Mouse (Mus musculus) spleen, adult 2 months (tissue): ENCODE data around the gene Ccdc88c. TPM values are rescaled to one million over a fixed set of nuclear protein-coding genes. Genes with fewer than 3 reads are reported as not detected.
"Not testable (repeated sequence)": the region's sequence is repeated elsewhere in the genome, so short reads cannot be mapped to it uniquely, and the experiment has no call there.

Experiments used
- DNase-seq, 2 experiments: peaks; one replicate each; pipeline versions ENCODE4 v3.0.0 to v3.0.0-alpha.2; 2012 to 2021; ENCODE audit warnings: low spot score in 2 of 2, low read depth in 1 of 2
- H3K27ac ChIP-seq: fragments of 200-500 bp; 2 replicates; pipeline ENCODE4 v1.5.1; 2012; ENCODE audit warnings: low read length, inconsistent platforms; ENCODE audit not compliant: insufficient read depth
- H3K27me3 ChIP-seq: fragments of 200-500 bp; 2 replicates; pipeline ENCODE4 v1.6.1; 2012; ENCODE audit warnings: mild to moderate bottlenecking, moderate library complexity, low read length, inconsistent platforms; ENCODE audit not compliant: control insufficient read depth, insufficient read depth
- H3K36me3 ChIP-seq: fragments of 200-500 bp; 2 replicates; pipeline ENCODE4 v1.6.1; 2012; ENCODE audit warnings: mild to moderate bottlenecking, low read length, inconsistent platforms; ENCODE audit not compliant: control insufficient read depth, insufficient read depth
- H3K4me1 ChIP-seq: fragments of 200-500 bp; 2 replicates; pipeline ENCODE4 v1.6.1; 2011; ENCODE audit warnings: inconsistent platforms; ENCODE audit not compliant: control insufficient read depth, insufficient read depth, insufficient read length
- H3K4me3 ChIP-seq: fragments of 200-500 bp; 2 replicates; pipeline ENCODE4 v1.5.1; 2011; ENCODE audit warnings: mild to moderate bottlenecking, inconsistent platforms; ENCODE audit not compliant: insufficient read depth, insufficient read length; ENCODE audit errors: extremely low read depth
- CTCF ChIP-seq: fragments of 200-500 bp; IDR thresholded peaks from 2 replicates; pipeline ENCODE4 v1.5.1; 2011; ENCODE audit warnings: mild to moderate bottlenecking, inconsistent platforms; ENCODE audit not compliant: insufficient read depth, insufficient read length, insufficient replicate concordance; ENCODE audit errors: extremely low read depth
- POLR2A ChIP-seq: fragments of 200-500 bp; IDR thresholded peaks from 2 replicates; pipeline ENCODE4 v1.6.1; 2011; ENCODE audit warnings: low read depth, low read length, inconsistent platforms
- WGBS: fragments of 180-500 bp; shearing (Covaris S2); methylation state at CpG from one replicate; pipeline ENCODE4 v1.1.7; 2018; 5-methylcytosine and 5-hydroxymethylcytosine counted together
- polyA plus RNA-seq: library from polyadenylated mRNA; depleted of rRNA; stranded (reverse); fragments of >200 nt; gene quantifications from 2 replicates; pipeline ENCODE4 v1.2.3, GENCODE M21; 2012

Gene Ccdc88c
- polyA plus RNA-seq, 1 experiment: 48.3 TPM

DNA sequence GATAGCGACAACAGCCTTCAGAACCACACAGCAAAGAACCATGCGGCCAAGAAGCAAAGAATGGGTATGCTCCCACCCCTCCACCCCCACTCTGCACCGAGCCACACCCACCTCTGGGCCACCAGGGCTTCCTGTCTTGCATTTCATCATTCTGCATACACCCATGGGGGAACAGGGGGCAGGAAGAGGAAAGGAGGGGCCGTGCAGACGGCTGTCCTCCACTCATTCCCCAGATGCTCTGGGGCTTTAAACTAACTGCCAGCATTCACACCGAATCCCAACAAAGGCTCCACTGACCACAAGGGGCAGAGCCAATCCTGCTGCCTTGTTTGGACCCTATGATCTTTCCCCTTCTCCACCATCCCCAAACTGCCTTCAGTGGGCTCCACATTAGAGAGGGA is 10.9 kb downstream of the Ccdc88c start:
- Histone ChIP-seq H3K4me3 (peak overlapping the region; percentile 46; the same call in 1 of the 2 replicates), H3K4me1 (peaks cover 59% of the 10 kb centered on the region; the same call in 1 of the 2 replicates)

DNA sequence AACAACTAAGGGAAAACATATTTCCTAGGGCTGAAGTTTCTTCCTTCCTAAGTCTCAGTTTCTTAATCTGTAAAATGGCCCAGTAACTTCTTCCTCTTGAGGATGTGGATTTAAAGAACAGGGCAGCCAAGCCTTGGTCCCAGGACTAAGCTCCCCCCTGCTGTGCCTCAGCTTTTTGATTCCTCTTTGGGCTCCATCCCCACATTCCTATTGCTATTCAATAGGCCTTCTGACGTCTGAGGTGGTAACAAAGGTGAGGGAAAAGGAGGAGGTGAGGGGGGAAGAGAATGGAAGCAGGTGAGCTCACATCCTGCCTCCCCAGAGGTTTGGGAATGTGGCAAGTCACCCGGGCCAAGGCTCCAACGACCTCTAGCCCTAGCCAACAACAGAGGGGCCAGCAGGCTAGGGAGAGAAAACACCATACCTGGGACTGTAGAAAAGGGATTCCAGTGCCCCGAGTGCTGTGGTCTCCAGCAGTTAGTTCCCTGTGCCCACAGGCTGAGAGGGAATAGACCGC is 12.4 kb downstream of the Ccdc88c start:
- Histone ChIP-seq H3K4me3 (no peak overlapping the region), H3K27ac (peak overlapping the region; percentile 90), H3K27me3 (no peaks in the 10 kb centered on the region), H3K4me1 (peaks cover 65% of the 10 kb centered on the region; the same call in 1 of the 2 replicates), H3K36me3 (peaks cover 1% of the 10 kb centered on the region; the same call in 1 of the 2 replicates)
- no peak for TF ChIP-seq CTCF
- TF ChIP-seq POLR2A: no peak
- DNase-seq: no peak
- WGBS: 53% methylated on average over 5 of the region's 5 CpGs

More for the DNA sequence above, 10.9 kb downstream of the Ccdc88c start:
- TF ChIP-seq POLR2A (peak; percentile 42; the same call in 1 of the 2 replicates), CTCF (no peak)
- Histone ChIP-seq H3K27me3 (no peaks in the 10 kb centered on the region), H3K27ac (peak overlapping the region; percentile 91), H3K36me3 (peaks cover 4% of the 10 kb centered on the region; the same call in 1 of the 2 replicates)
- peak in 1 of 2 experiments; percentile 81 for DNase-seq
- 5% methylated on average over 6 of the region's 6 CpGs for WGBS

DNA sequence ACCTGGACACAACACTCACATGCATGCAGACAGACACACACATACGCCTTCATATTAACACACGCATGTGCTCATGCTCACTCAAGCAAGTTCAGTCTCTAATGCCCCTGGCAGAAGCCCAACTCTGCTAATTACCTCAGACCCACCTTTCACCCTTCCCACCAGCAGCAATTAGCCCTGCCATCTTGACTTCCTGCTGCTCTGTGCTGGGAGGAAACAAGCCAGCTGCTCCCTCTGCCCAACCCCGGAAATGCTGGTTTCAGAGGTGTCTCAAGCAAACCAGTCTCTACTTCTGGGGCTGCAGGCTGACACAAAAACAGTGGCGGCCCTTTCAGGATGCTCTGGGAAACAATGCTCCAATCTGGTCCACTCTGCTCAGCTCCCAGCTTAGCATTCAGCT is 12.9 kb downstream of the Ccdc88c start:
- Histone ChIP-seq H3K27me3 (no peaks in the 10 kb centered on the region), H3K27ac (peak overlapping the region; percentile 90), H3K36me3 (no peaks in the 10 kb centered on the region), H3K4me3 (peak overlapping the region; percentile 54), H3K4me1 (peaks cover 65% of the 10 kb centered on the region; the same call in 1 of the 2 replicates)
- TF ChIP-seq CTCF: no peak
- TF ChIP-seq POLR2A: peak; percentile 59
- 10% methylated on average over 4 of the region's 4 CpGs for WGBS
- DNase-seq: peak in 1 of 2 experiments; percentile 81

DNA sequence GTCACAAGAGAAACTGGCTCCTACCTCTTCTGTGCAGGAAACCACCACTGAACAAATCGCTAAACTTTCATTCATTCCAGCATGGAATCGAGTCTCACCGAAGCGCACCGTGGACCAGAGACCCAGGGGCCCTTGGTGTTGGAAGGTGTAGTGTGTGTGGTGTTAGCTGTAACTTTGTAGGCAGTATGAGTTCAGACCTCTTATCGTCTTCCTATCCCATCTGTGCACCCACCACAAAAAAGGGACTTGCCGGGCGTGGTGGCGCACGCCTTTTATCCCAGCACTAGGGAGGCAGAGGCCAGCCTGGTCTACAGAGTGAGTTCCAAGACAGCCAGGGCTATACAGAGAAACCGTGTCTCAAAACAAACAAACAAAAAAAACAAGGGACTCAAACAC is 13.7 kb downstream of the Ccdc88c start:
- no peak for DNase-seq
- H3K4me1 ChIP-seq: peaks cover 67% of the 10 kb centered on the region; the same call in 1 of the 2 replicates
- no peak for TF ChIP-seq CTCF
- TF ChIP-seq POLR2A: no peak
- H3K4me3 ChIP-seq: 0 out of 2 replicates have a peak overlapping the region, but pooled peaks have one; percentile 2
- peak overlapping the region; percentile 90 for H3K27ac ChIP-seq
- H3K27me3 ChIP-seq: no peaks in the 10 kb centered on the region
- no peaks in the 10 kb centered on the region for H3K36me3 ChIP-seq
- WGBS: 58% methylated on average over 11 of the region's 11 CpGs

DNA sequence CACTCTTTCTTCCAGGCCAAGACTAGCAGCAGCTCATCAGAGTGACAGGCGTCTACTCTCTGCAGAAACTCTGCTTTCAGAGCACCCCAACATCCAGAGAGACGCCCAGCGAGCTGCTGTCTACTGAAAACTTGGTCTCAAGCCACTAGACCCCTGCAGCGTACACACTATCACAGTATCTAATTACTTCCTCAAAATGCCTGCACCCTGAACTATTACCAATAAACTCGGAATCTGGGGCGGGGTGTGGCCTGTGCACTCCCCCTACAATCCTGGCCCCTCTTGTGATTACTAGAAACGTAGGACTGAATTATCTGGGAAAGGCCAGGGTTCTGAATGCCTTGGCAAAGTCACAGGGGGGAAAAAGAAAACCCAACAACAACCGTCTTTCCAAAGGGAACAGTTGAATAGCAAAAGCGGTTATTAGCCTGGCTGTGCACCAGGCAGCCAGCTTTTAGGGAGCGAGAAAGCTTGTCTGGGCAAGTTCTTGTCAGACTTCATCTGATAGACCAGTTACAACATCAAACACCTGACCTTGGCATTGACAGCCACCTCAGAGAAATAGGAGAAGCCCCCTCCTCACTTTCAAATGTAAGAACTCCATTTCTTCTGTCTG is 14.2 kb downstream of the Ccdc88c start:
- Histone ChIP-seq H3K27ac (peak overlapping the region; percentile 90), H3K27me3 (no peaks in the 10 kb centered on the region), H3K4me3 (no peak overlapping the region; the same call in 1 of the 2 replicates), H3K4me1 (peaks cover 69% of the 10 kb centered on the region; the same call in 1 of the 2 replicates), H3K36me3 (no peaks in the 10 kb centered on the region)
- TF ChIP-seq CTCF (no peak), POLR2A (no peak)
- WGBS: 55% methylated on average over 10 of the region's 10 CpGs
- DNase-seq: no peak

- H3K27ac ChIP-seq: peak overlapping the region; percentile 90
- H3K4me3 ChIP-seq, DNase-seq, H3K36me3 ChIP-seq, H3K27me3 ChIP-seq: not testable (repeated sequence)
- WGBS: 76% methylated on average over 9 of the region's 9 CpGs
- H3K4me1 ChIP-seq: peaks cover 69% of the 10 kb centered on the region; the same call in 1 of the 2 replicates
Measured at GRCm38 (mm10) chr12:101013668-101014067, 15.2 kb downstream of the Ccdc88c start.
